Comparison of ENCODE assay signal across 8 mouse cellular contexts in the genomic region with DNA sequence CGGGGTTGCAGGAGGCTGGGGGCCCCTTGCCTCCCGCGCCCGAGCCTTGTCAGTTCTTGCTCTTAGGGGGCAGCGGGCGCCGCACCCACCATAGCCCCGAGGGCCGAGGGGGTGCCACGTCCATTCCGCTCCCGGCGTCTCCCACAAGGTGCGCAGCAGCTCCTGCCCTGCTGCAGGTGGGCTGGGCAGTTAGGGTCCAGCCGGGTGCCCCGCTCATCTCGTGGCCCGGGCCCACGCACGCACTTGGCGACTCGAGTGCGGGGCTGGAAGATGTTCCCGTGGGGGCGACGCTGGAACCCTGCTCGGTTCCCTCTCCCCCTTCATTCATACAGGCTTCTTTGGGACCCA. TPM values are rescaled to one million over a fixed set of nuclear protein-coding genes. Genes with fewer than 3 reads are reported as not detected.
DNase-seq lines count a peak whose midpoint lies in the region; ATAC-seq and TF ChIP-seq lines count a peak whose summit lies in the region.

No protein-coding gene starts in this region.

- H3K9ac ChIP-seq in liver, embryonic 11.5 days (ENCODE audit: low read depth, low read length), result peak overlapping the region; percentile 93
- H3K9ac ChIP-seq in stomach, embryonic 15.5 days, result peak overlapping the region; percentile 88

- under 1% methylated on average over 27 of the region's 27 CpGs for WGBS in spleen, adult 2 months
- under 1% methylated on average over 27 of the region's 27 CpGs for WGBS in liver, embryonic 11.5 days
- 0% methylated on average over 27 of the region's 27 CpGs for WGBS in stomach, embryonic 15.5 days

- no peak for TF ChIP-seq POLR2A in spleen, adult 2 months (IDR thresholded peaks at IDR 0.05; ENCODE audit: low read depth, low read length)

- peak; percentile 17; the same call in 1 of the 2 replicates for ATAC-seq in cerebellum, adult (ENCODE audit: insufficient number of reproducible peaks, low FRiP score, low TSS enrichment)
- peak; percentile 54; the same call in 1 of the 2 replicates for ATAC-seq in liver, embryonic 11.5 days (replicated peaks; ENCODE audit: low FRiP score)
- ATAC-seq in stomach, embryonic 15.5 days (ENCODE audit: insufficient read depth, low FRiP score, low read depth), result no peak; the same call in 1 of the 2 replicates

- no peaks in the 10 kb centered on the region for H3K27me3 ChIP-seq in spleen, adult 2 months (ENCODE audit: control insufficient read depth, insufficient read depth, low read length)
- H3K27me3 ChIP-seq in liver, embryonic 11.5 days (replicated peaks; ENCODE audit: control insufficient read depth, insufficient read depth, low read length), result no peaks in the 10 kb centered on the region
- H3K27me3 ChIP-seq in stomach, embryonic 15.5 days (replicated peaks), result no peaks in the 10 kb centered on the region

- TF ChIP-seq CTCF in spleen, adult 2 months (IDR thresholded peaks at IDR 0.05; ENCODE audit: extremely low read depth, insufficient read depth, insufficient read length, insufficient replicate concordance), result no peak

- H3K4me2 ChIP-seq in liver, embryonic 11.5 days, result peak overlapping the region; percentile 96
- H3K4me2 ChIP-seq in stomach, embryonic 15.5 days, result peak overlapping the region; percentile 89

- DNase-seq in cerebellum, adult 18-20 months, result no peak
- DNase-seq in spleen, adult 2 months (ENCODE audit: low read depth in 1 of 2, low spot score in 2 of 2), result no peak
- no peak for DNase-seq in spleen, postnatal 36 days (ENCODE audit: low spot score in 2 of 2)
- no peak for DNase-seq in liver, embryonic 11.5 days (ENCODE audit: low spot score)
- no peak for DNase-seq in spleen, adult 12 weeks (ENCODE audit: low spot score)
- DNase-seq in kidney, adult 18-20 months, result no peak

- peak overlapping the region; percentile 73 for H3K4me3 ChIP-seq in spleen, adult 2 months (ENCODE audit: extremely low read depth, insufficient read depth, insufficient read length)
- H3K4me3 ChIP-seq in liver, embryonic 11.5 days (ENCODE audit: low read depth, low read length), result peak overlapping the region; percentile 95
- peak overlapping the region; percentile 71 for H3K4me3 ChIP-seq in stomach, embryonic 15.5 days (replicated peaks)

- peak overlapping the region; percentile 88 for H3K27ac ChIP-seq in spleen, adult 2 months (ENCODE audit: insufficient read depth, low read length)
- peak overlapping the region; percentile 95 for H3K27ac ChIP-seq in liver, embryonic 11.5 days (ENCODE audit: low read depth, low read length)
- peak overlapping the region; percentile 69; the same call in 1 of the 2 replicates for H3K27ac ChIP-seq in stomach, embryonic 15.5 days

- H3K4me1 ChIP-seq in spleen, adult 2 months (ENCODE audit: control insufficient read depth, insufficient read depth, insufficient read length), result peaks cover 38% of the 10 kb centered on the region
- H3K4me1 ChIP-seq in liver, embryonic 11.5 days (replicated peaks; ENCODE audit: control insufficient read depth, insufficient read depth, low read length), result no peaks in the 10 kb centered on the region; the same call in 1 of the 2 replicates
- H3K4me1 ChIP-seq in stomach, embryonic 15.5 days, result peaks cover 15% of the 10 kb centered on the region

- H3K36me3 ChIP-seq in spleen, adult 2 months (ENCODE audit: control insufficient read depth, insufficient read depth, low read length), result no peaks in the 10 kb centered on the region
- no peaks in the 10 kb centered on the region for H3K36me3 ChIP-seq in liver, embryonic 11.5 days (ENCODE audit: control insufficient read depth, insufficient read depth, low read length)
- H3K36me3 ChIP-seq in stomach, embryonic 15.5 days, result no peaks in the 10 kb centered on the region

- H3K9me3 ChIP-seq in liver, embryonic 11.5 days (ENCODE audit: control insufficient read depth, low read length), result no peaks in the 10 kb centered on the region
- no peaks in the 10 kb centered on the region for H3K9me3 ChIP-seq in stomach, embryonic 15.5 days

RNA-seq across cellular contexts. Expression of a gene that starts 0.4 kb away (rescaled TPM):
- polyA plus RNA-seq in spleen, adult 2 months (2012; rRNA removed), result 45.3 and 61.2 TPM in 2 replicates
- 43.8 and 44.6 TPM in 2 replicates for polyA plus RNA-seq in liver, embryonic 11.5 days (2014; fragmentation: Nextera tagmentation; extraction: Ambion mirVana)
- 61.6 and 63.0 TPM in 2 replicates for polyA plus RNA-seq in stomach, embryonic 15.5 days (2015; fragmentation: Nextera tagmentation; extraction: Ambion mirVana)

RNA-seq across cellular contexts. Expression of a gene that starts 36.7 kb away (rescaled TPM):
- 91.9 and 111 TPM in 2 replicates for polyA plus RNA-seq in spleen, adult 2 months (2012; rRNA removed)
- not detected in 2 replicates for polyA plus RNA-seq in liver, embryonic 11.5 days (2014; fragmentation: Nextera tagmentation; extraction: Ambion mirVana)
- polyA plus RNA-seq in stomach, embryonic 15.5 days (2015; fragmentation: Nextera tagmentation; extraction: Ambion mirVana), result 0.28 and 0.42 TPM in 2 replicates

Comparison
In these comparisons a context has a peak if more than half of its experiments do, and no peak if none do; other contexts are left out.
1. RNA of a gene that starts 36.7 kb away (polyA plus RNA-seq): 91.9 to 111 TPM in spleen, adult 2 months; 0.28 to 0.42 TPM in stomach, embryonic 15.5 days and not detected in liver, embryonic 11.5 days; every median in the first group is over 10 times any median in the second.
2. Peak in every context shown above with its lines, with median percentiles within 50 percentile points of each other: H3K27ac ChIP-seq and H3K4me3 ChIP-seq.